Mouse (Mus musculus) kidney, postnatal 0 days (tissue): ENCODE results near the gene Rpl26. TPM values are rescaled to one million over a fixed set of nuclear protein-coding genes. Genes with fewer than 3 reads are reported as not detected.
"Not testable (repeated sequence)": the region's sequence is repeated elsewhere in the genome, so short reads cannot be mapped to it uniquely, and the experiment has no call there.

Experiments
- ATAC-seq: fragments of 200-750 bp; cut with Nextera tagmentation; replicated peaks from 2 replicates; pipeline ENCODE4 v1.8.0; 2017; ENCODE audit warnings: low read depth, moderate number of reproducible peaks, moderate TSS enrichment, moderate library complexity; ENCODE audit not compliant: low FRiP score
- DNase-seq: peaks from one replicate; pipeline ENCODE4 v3.0.0-alpha.2; 2016; ENCODE audit warnings: low spot score
- H3K27ac ChIP-seq: fragments of 300-500 bp; sonication (generic); 2 replicates; pipeline ENCODE4 v1.5.1; 2014; ENCODE audit warnings: mild to moderate bottlenecking
- H3K27me3 ChIP-seq: fragments of 300-500 bp; sonication (generic); 2 replicates; pipeline ENCODE4 v1.6.1; 2014; ENCODE audit warnings: low read length, mixed read lengths; ENCODE audit not compliant: insufficient read depth
- H3K36me3 ChIP-seq: fragments of 300-500 bp; sonication (generic); 2 replicates; pipeline ENCODE4 v1.6.1; 2014; ENCODE audit warnings: low read length, mixed read lengths; ENCODE audit not compliant: insufficient read depth
- H3K4me1 ChIP-seq: fragments of 300-500 bp; sonication (generic); replicated peaks from 2 replicates; pipeline ENCODE4 v1.6.1; 2014; ENCODE audit warnings: antibody characterized with exemption, low read length, mixed read lengths; ENCODE audit not compliant: insufficient read depth
- H3K4me2 ChIP-seq: fragments of 300-500 bp; sonication (generic); 2 replicates; pipeline ENCODE4 v1.6.1; 2014; ENCODE audit warnings: mild to moderate bottlenecking, low read length, moderate library complexity, mixed read lengths
- H3K4me3 ChIP-seq: fragments of 300-500 bp; sonication (generic); replicated peaks from 2 replicates; pipeline ENCODE4 v1.5.1; 2014; ENCODE audit warnings: low read depth, low read length
- H3K9ac ChIP-seq: fragments of 300-500 bp; sonication (generic); 2 replicates; pipeline ENCODE4 v1.6.1; 2014; ENCODE audit warnings: low read depth, low read length
- H3K9me3 ChIP-seq: fragments of 300-500 bp; sonication (generic); replicated peaks from 2 replicates; pipeline ENCODE4 v1.6.1; 2016; ENCODE audit warnings: low read length, inconsistent platforms, mixed read lengths
- CTCF ChIP-seq: IDR thresholded peaks from 2 replicates; pipeline ENCODE4 v1.5.1; 2016; ENCODE audit warnings: antibody characterized with exemption, low read depth, mild to moderate bottlenecking, moderate library complexity
- WGBS: fragments of 180-500 bp; shearing (Covaris S2); extraction: QIAGEN DNeasy Blood & Tissue Kit; methylation state at CpG from one replicate; pipeline ENCODE4 v1.1.7; 2014; 5-methylcytosine and 5-hydroxymethylcytosine counted together
- polyA plus RNA-seq: library from polyadenylated mRNA; unstranded; fragments of >200 nt; fragmentation: Nextera tagmentation; extraction: Ambion mirVana; gene quantifications from 2 replicates; pipeline ENCODE4 v1.2.1, GENCODE M21; 2015

The Rpl26 gene
- polyA plus RNA-seq, 1 experiment from 2014 or later, result 1,312 TPM

DNA sequence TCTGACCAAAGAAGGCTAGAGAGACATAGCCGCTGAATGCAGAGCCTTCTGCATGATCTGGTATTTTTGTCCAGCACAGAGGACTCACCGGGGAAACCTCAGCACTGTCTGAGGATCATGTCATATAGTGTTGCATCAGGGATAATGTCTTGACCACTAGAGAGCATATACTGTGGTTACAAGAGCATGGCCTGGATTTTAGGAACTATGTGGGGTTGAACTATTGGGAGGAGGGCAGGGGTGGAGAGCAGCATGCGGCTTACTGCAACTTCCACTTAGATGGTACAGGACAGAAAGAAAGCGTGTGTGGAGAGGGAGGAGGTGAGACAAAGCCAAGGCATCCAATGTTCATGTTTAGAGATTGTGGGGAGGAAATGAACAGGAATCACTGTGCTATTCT, 13.2 kb downstream of the Rpl26 start:
- Histone ChIP-seq H3K4me2 (no peak overlapping the region), H3K4me1 (peaks cover 10% of the 10 kb centered on the region; the same call in 1 of the 2 replicates), H3K27me3 (no peaks in the 10 kb centered on the region), H3K36me3 (no peaks in the 10 kb centered on the region), H3K9ac (no peak overlapping the region), H3K27ac (no peak overlapping the region), H3K9me3 (no peaks in the 10 kb centered on the region), H3K4me3 (no peak overlapping the region)
- no peak for TF ChIP-seq CTCF
- 83% methylated on average over 4 of the region's 4 CpGs for WGBS
- ATAC-seq, result no peak
- no peak for DNase-seq

DNA sequence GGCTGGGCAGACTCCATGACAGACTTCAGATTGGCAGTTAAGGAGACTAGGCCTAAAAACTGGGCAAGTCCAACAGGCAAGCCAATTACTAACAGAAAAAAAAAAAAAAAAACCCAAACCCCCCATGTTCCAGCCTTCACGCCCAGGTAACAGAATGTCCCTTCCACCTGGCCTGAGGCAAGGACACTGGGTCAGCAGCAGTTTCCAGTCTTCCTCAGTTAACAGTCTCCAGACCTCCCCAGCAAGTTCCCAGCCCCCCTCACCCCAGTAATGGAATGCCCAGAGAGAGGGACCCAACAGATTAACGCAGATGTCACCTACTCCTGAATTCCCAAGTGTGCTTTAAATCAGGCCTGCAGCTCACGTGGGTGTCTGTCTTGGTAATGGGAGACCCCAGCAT, 21.8 kb downstream of the Rpl26 start:
- WGBS, result 53% methylated on average over 3 of the region's 3 CpGs
- Histone ChIP-seq H3K27ac (no peak overlapping the region), H3K4me3 (no peak overlapping the region), H3K9me3 (no peaks in the 10 kb centered on the region), H3K9ac (no peak overlapping the region), H3K36me3 (no peaks in the 10 kb centered on the region), H3K4me2 (no peak overlapping the region), H3K4me1 (no peaks in the 10 kb centered on the region; the same call in 1 of the 2 replicates), H3K27me3 (no peaks in the 10 kb centered on the region)
- DNase-seq (no peak), ATAC-seq (no peak)
- no peak for TF ChIP-seq CTCF

DNA sequence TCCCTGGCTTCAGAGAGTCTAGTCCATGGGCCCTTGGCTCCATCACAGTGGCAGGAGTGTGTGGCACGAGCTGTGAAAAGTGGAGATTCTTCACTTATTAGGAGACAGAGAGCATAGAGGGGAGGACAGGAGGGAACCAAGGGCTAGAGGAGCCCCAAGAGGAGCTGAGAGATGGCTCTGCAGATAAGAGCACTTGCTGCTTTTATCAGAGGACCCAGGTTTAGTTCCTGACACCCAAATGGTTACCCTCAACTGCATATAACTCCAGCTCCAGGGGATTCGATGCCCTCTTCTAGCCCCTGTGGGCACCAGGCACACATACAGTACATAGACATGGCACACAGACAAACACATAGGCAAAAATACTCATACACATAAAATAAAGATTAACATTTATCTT, 23.4 kb downstream of the Rpl26 start:
- no peak for ATAC-seq

DNA sequence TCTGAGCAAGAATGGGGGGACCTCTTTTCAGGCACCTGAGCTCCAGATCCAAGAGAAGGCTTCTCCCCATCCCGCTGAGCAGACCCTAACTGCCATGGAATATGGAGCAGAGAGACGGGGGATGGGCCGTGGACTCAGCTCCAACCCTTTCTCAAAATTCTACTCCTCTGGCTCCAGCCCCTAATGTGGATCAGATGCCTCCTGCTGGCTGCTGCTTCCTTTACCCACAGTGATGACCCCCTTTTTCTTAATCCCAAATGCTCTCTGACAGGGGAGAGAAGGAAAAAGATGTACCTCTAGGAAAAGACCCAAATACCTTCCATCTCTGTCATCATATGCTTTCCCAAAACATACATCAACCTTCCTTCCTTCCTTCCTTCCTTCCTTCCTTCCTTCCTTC, 25.6 kb downstream of the Rpl26 start, which contains the start of gene Odf4:
Gene Odf4, minus strand, starts transcription at position 101 of the 400 bp plus-strand sequence.
- ATAC-seq (no peak), DNase-seq (no peak)
- Histone ChIP-seq H3K27me3 (no peaks in the 10 kb centered on the region), H3K9me3 (no peaks in the 10 kb centered on the region), H3K36me3 (no peaks in the 10 kb centered on the region), H3K4me2 (no peak within 1 kb of the TSS), H3K4me3 (no peak within 1 kb of the TSS), H3K9ac (no peak within 1 kb of the TSS), H3K27ac (no peak within 1 kb of the TSS), H3K4me1 (no peaks in the 10 kb centered on the region; the same call in 1 of the 2 replicates)
- TF ChIP-seq CTCF, result no peak; the same call in 1 of the 2 replicates
- 91% methylated on average over 3 of the region's 3 CpGs for WGBS

More for the DNA sequence above, 23.4 kb downstream of the Rpl26 start:
- no peak overlapping the region for H3K4me3 ChIP-seq
- no peaks in the 10 kb centered on the region for H3K9me3 ChIP-seq
- WGBS, result 78% methylated on average over 2 of the region's 2 CpGs
- H3K36me3 ChIP-seq, result no peaks in the 10 kb centered on the region
- no peak overlapping the region for H3K4me2 ChIP-seq
- no peak overlapping the region for H3K9ac ChIP-seq
- no peaks in the 10 kb centered on the region for H3K27me3 ChIP-seq
- H3K4me1 ChIP-seq, result no peaks in the 10 kb centered on the region; the same call in 1 of the 2 replicates
- no peak overlapping the region for H3K27ac ChIP-seq
- DNase-seq, result no peak
- TF ChIP-seq CTCF, result no peak

DNA sequence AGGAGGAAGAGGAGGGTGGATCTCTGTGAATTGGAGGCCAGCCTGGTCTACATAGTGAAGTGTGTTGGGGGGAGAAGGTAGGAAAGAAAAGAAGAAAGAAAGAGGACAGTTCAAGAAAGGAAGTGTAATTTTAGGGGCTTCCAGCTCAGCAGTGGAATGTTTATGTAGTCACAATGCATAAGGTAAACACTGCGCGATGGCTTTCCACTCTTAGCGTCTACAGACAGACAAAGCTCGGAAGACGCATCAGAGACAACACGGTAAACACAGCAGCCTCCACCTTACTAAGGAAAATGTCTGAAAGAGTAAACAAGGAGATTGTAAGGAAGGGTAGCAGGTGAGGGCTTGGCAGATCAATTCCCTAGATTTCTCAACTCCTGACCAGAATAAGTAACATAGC, 28.6 kb downstream of the Rpl26 start:
- Histone ChIP-seq H3K4me1 (no peaks in the 10 kb centered on the region), H3K9me3 (no peaks in the 10 kb centered on the region), H3K9ac (no peak overlapping the region), H3K36me3 (no peaks in the 10 kb centered on the region), H3K27ac (no peak overlapping the region), H3K4me3 (no peak overlapping the region), H3K4me2 (no peak overlapping the region), H3K27me3 (no peaks in the 10 kb centered on the region)
- DNase-seq (no peak), ATAC-seq (no peak)
- no peak for TF ChIP-seq CTCF
- WGBS, result 78% methylated on average over 6 of the region's 6 CpGs

DNA sequence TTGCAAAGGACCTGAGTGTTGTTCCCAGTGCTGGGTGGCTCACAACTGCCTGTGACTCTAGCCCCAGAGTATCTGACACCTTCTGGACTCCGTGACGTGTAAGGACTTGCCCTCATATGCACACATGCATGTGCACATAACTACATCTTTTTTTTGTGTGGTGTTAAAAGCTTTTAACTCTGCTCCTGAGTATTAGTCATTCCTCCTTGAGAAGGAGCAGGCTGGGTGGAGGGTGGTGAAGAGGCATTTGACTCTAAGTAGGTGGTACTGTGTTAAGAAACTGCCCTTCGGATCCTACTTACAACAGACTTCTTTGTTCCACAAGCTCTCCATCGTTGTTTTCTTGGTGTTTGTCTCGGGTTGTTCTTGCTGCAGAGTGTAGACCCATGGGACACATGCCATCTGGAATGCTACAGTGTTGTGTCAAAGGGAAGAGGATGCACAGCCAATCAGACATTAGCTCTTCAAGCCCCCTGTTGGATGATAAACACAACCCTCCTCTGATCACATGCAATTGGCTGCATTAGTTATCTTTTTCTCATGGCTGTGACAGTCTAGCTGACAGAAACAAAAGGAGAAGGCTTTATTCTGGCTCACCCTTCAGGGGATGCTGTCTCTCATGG, 32.6 kb downstream of the Rpl26 start:
- no peak overlapping the region for H3K9ac ChIP-seq
- TF ChIP-seq CTCF, result no peak
- WGBS, result 84% methylated on average over 5 of the region's 5 CpGs
- H3K36me3 ChIP-seq, result no peaks in the 10 kb centered on the region
- DNase-seq (no peak), ATAC-seq (no peak)
- H3K27ac ChIP-seq, result no peak overlapping the region
- H3K4me3 ChIP-seq, result no peak overlapping the region
- no peaks in the 10 kb centered on the region for H3K9me3 ChIP-seq
- H3K4me1 ChIP-seq, result no peaks in the 10 kb centered on the region
- H3K27me3 ChIP-seq, result no peaks in the 10 kb centered on the region
- H3K4me2 ChIP-seq, result no peak overlapping the region

DNA sequence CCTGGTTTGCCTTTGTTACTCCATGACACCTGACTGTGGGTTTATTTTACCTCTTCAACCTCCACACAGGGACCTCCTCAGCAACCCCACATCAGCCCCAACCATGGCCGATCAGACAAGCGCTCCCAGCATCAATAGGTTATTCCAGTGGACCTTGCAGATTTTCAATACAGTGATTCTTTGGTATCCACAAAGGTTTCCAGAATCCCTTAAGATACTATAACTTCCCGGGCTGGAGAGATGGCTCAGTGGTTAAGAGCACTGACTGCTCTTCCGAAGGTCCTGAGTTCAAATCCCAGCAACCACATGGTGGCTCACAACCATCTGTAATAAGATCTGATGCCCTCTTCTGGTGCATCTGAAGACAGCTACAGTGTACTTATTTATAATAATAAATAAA, 35.6 kb downstream of the Rpl26 start:
- H3K9ac ChIP-seq, H3K4me1 ChIP-seq, H3K4me2 ChIP-seq, H3K36me3 ChIP-seq, ATAC-seq, H3K9me3 ChIP-seq, H3K27ac ChIP-seq, H3K4me3 ChIP-seq, DNase-seq, H3K27me3 ChIP-seq: not testable (repeated sequence)
- 88% methylated on average over 4 of the region's 4 CpGs for WGBS
